Mouse (Mus musculus) MEL (cell line): ENCODE measurements around the gene Tnfsf9. TPM values are rescaled to one million over a fixed set of nuclear protein-coding genes. Genes with fewer than 3 reads are reported as not detected.

Source experiments
- DNase-seq: peaks from one replicate; pipeline ENCODE4 v3.0.0; 2011; ENCODE audit warnings: low read depth, low spot score
- H3K27ac ChIP-seq: 2 replicates; pipeline ENCODE4 v1.5.1; 2012; ENCODE audit warnings: low read depth, mild to moderate bottlenecking, control low read depth, low read length, moderate library complexity; ENCODE audit not compliant: control insufficient read depth
- H3K27me3 ChIP-seq, 2 experiments: fragments of 150-350 bp in 1 of 2; sonication (generic) in 1 of 2; 2 replicates each; pipeline ENCODE4 v1.6.1; 2012; ENCODE audit warnings: low read length in 2 of 2, mild to moderate bottlenecking in 2 of 2, improper control_type of control experiment in 1 of 2, moderate library complexity in 1 of 2; ENCODE audit not compliant: insufficient read depth in 2 of 2, control insufficient read depth in 1 of 2
- H3K36me3 ChIP-seq, 2 experiments: 2 replicates each; pipeline ENCODE4 v1.6.1; 2012 to 2014; ENCODE audit warnings: low read length in 2 of 2, improper control_type of control experiment in 1 of 2, inconsistent platforms in 1 of 2, mild to moderate bottlenecking in 1 of 2; ENCODE audit not compliant: insufficient read depth in 2 of 2, control insufficient read depth in 1 of 2
- H3K4me1 ChIP-seq, 2 experiments: fragments of 150-350 bp in 1 of 2; sonication (generic) in 1 of 2; 2 replicates each; pipeline ENCODE4 v1.6.1; 2012; ENCODE audit warnings: low read length in 2 of 2, improper control_type of control experiment in 1 of 2, mild to moderate bottlenecking in 1 of 2; ENCODE audit not compliant: insufficient read depth in 2 of 2, control insufficient read depth in 1 of 2
- H3K4me3 ChIP-seq, 2 experiments: fragments of 150-350 bp in 1 of 2; sonication (generic) in 1 of 2; 2 replicates each; pipeline ENCODE4 v1.5.1; 2012; ENCODE audit warnings: low read depth in 2 of 2, low read length in 2 of 2, mild to moderate bottlenecking in 2 of 2, moderate library complexity in 2 of 2, control low read depth in 1 of 2, improper control_type of control experiment in 1 of 2; ENCODE audit not compliant: control insufficient read depth in 1 of 2, insufficient read depth in 1 of 2
- H3K79me2 ChIP-seq: 2 replicates; pipeline ENCODE4 v1.6.1; 2012; ENCODE audit warnings: mild to moderate bottlenecking, low read length, moderate library complexity; ENCODE audit not compliant: control insufficient read depth, poor library complexity, insufficient read depth
- H3K9ac ChIP-seq: 2 replicates; pipeline ENCODE4 v1.6.1; 2012; ENCODE audit warnings: low read depth, mild to moderate bottlenecking, control low read depth, low read length, moderate library complexity; ENCODE audit not compliant: control insufficient read depth, poor library complexity, severe bottlenecking
- H3K9me3 ChIP-seq: fragments of 150-350 bp; sonication (generic); replicated peaks from 2 replicates; pipeline ENCODE4 v1.6.1; 2012; ENCODE audit warnings: mild to moderate bottlenecking, low read length, improper control_type of control experiment, moderate library complexity; ENCODE audit not compliant: insufficient read depth
- BHLHE40 ChIP-seq: IDR thresholded peaks from 2 replicates; pipeline ENCODE4 v1.6.1; 2012; ENCODE audit warnings: low read depth, mild to moderate bottlenecking, inconsistent platforms, low read length, improper control_type of control experiment, borderline replicate concordance
- CTCF ChIP-seq, 3 experiments: IDR thresholded peaks in 2 of 3; conservative IDR thresholded peaks in 1 of 3; 2 replicates each; pipeline ENCODE4 v1.5.1; 2011 to 2012; ENCODE audit warnings: low read length in 3 of 3, low read depth in 2 of 3, mild to moderate bottlenecking in 2 of 3, improper control_type of control experiment in 1 of 3, inconsistent platforms in 1 of 3, mixed read lengths in 1 of 3, moderate library complexity in 1 of 3; ENCODE audit not compliant: control insufficient read depth in 1 of 3, insufficient read depth in 1 of 3, poor library complexity in 1 of 3, severe bottlenecking in 1 of 3
- ELF1 ChIP-seq: IDR thresholded peaks from 2 replicates; pipeline ENCODE4 v1.6.1; 2014; ENCODE audit warnings: low read depth, mild to moderate bottlenecking, inconsistent platforms, low read length, improper control_type of control experiment, moderate library complexity
- EP300 ChIP-seq, 2 experiments: IDR thresholded peaks; 2 replicates each; pipeline ENCODE4 v1.6.1; 2011; ENCODE audit warnings: improper control_type of control experiment in 2 of 2, low read length in 2 of 2, low read depth in 1 of 2, mild to moderate bottlenecking in 1 of 2
- ETS1 ChIP-seq: IDR thresholded peaks from 2 replicates; pipeline ENCODE4 v1.6.1; 2012; ENCODE audit warnings: low read depth, mild to moderate bottlenecking, inconsistent platforms, low read length, improper control_type of control experiment, moderate library complexity
- GABPA ChIP-seq: IDR thresholded peaks from 2 replicates; pipeline ENCODE4 v1.6.1; 2012; ENCODE audit warnings: low read depth, mild to moderate bottlenecking, inconsistent platforms, low read length, improper control_type of control experiment, moderate library complexity
- GATA1 ChIP-seq: IDR thresholded peaks from 2 replicates; pipeline ENCODE4 v1.6.1; 2011; ENCODE audit warnings: low read depth, low read length, improper control_type of control experiment
- HCFC1 ChIP-seq: IDR thresholded peaks from 2 replicates; pipeline ENCODE4 v1.6.1; 2012; ENCODE audit warnings: low read depth, mild to moderate bottlenecking, inconsistent platforms, low read length, improper control_type of control experiment, moderate library complexity
- JUND ChIP-seq: IDR thresholded peaks from 2 replicates; pipeline ENCODE4 v1.6.1; 2011; ENCODE audit warnings: low read depth, mild to moderate bottlenecking, improper control_type of control experiment, low read length
- MAFK ChIP-seq: IDR thresholded peaks from 2 replicates; pipeline ENCODE4 v1.6.1; 2011; ENCODE audit warnings: low read depth, mild to moderate bottlenecking, low read length, improper control_type of control experiment, borderline replicate concordance
- MEF2A ChIP-seq: IDR thresholded peaks from 2 replicates; pipeline ENCODE4 v1.6.1; 2014; ENCODE audit warnings: low read depth, mild to moderate bottlenecking, inconsistent platforms, low read length, improper control_type of control experiment; ENCODE audit not compliant: poor library complexity, insufficient replicate concordance, severe bottlenecking; ENCODE audit errors: extremely low read depth
- MYB ChIP-seq: IDR thresholded peaks from 2 replicates; pipeline ENCODE4 v1.6.1; 2011; ENCODE audit warnings: mild to moderate bottlenecking, low read depth, low read length, improper control_type of control experiment
- MYC ChIP-seq: IDR thresholded peaks from 2 replicates; pipeline ENCODE4 v1.6.1; 2011; ENCODE audit warnings: low read depth, mild to moderate bottlenecking, low read length, improper control_type of control experiment, moderate library complexity
- NELFE ChIP-seq: IDR thresholded peaks from 2 replicates; pipeline ENCODE4 v1.6.1; 2011; ENCODE audit warnings: low read depth, low read length, improper control_type of control experiment
- POLR2A ChIP-seq, 2 experiments: IDR thresholded peaks; 2 replicates each; pipeline ENCODE4 v1.6.1; 2011 to 2012; ENCODE audit warnings: low read length in 2 of 2, mild to moderate bottlenecking in 2 of 2, control low read depth in 1 of 2, improper control_type of control experiment in 1 of 2, low read depth in 1 of 2, moderate library complexity in 1 of 2; ENCODE audit not compliant: control insufficient read depth in 1 of 2, insufficient read depth in 1 of 2, poor library complexity in 1 of 2
- POLR2AphosphoS2 ChIP-seq: IDR thresholded peaks from 2 replicates; pipeline ENCODE4 v1.6.1; 2011; ENCODE audit warnings: low read length, improper control_type of control experiment
- RCOR1 ChIP-seq: IDR thresholded peaks from 2 replicates; pipeline ENCODE4 v1.6.1; 2012; ENCODE audit warnings: low read depth, mild to moderate bottlenecking, inconsistent platforms, low read length, improper control_type of control experiment
- TAL1 ChIP-seq: IDR thresholded peaks from 2 replicates; pipeline ENCODE4 v1.6.1; 2012; ENCODE audit warnings: mild to moderate bottlenecking, inconsistent platforms, low read length, moderate library complexity, mixed read lengths
- TBP ChIP-seq: IDR thresholded peaks from 2 replicates; pipeline ENCODE4 v1.8.0; 2011; ENCODE audit warnings: low read depth, low read length, improper control_type of control experiment
- TCF12 ChIP-seq: IDR thresholded peaks from 2 replicates; pipeline ENCODE4 v1.6.1; 2014; ENCODE audit warnings: low read depth, mild to moderate bottlenecking, inconsistent platforms, low read length, improper control_type of control experiment, moderate library complexity
- USF1 ChIP-seq: IDR thresholded peaks from 2 replicates; pipeline ENCODE4 v1.6.1; 2014; ENCODE audit warnings: low read depth, mild to moderate bottlenecking, inconsistent platforms, low read length, improper control_type of control experiment, moderate library complexity
- USF2 ChIP-seq, 2 experiments: IDR thresholded peaks; 2 replicates each; pipeline ENCODE4 v1.6.1; 2011 to 2012; ENCODE audit warnings: improper control_type of control experiment in 2 of 2, low read length in 2 of 2, borderline replicate concordance in 1 of 2, inconsistent platforms in 1 of 2, low read depth in 1 of 2, mild to moderate bottlenecking in 1 of 2; ENCODE audit not compliant: insufficient read depth in 1 of 2
- ZMIZ1 ChIP-seq: IDR thresholded peaks from 2 replicates; pipeline ENCODE4 v1.6.1; 2012; ENCODE audit warnings: low read depth, mild to moderate bottlenecking, inconsistent platforms, low read length, improper control_type of control experiment, moderate library complexity
- polyA plus RNA-seq, 2 experiments: library from polyadenylated mRNA; stranded (reverse) in 1 of 2; unstranded in 1 of 2; fragments of >175 nt in 1 of 2; fragments of >200 nt in 1 of 2; gene quantifications; 2 replicates each; pipeline versions ENCODE4 v1.2.1 to v1.2.4; 2012; ENCODE audit warnings: low replicate concordance in 2 of 2, low read depth in 1 of 2; ENCODE audit not compliant: insufficient read length in 2 of 2, insufficient read depth in 1 of 2, missing spikeins in 1 of 2
- total RNA-seq: library from RNA; depleted of rRNA; stranded (reverse); fragments of 300-350 nt; gene quantifications from 2 replicates; pipeline ENCODE4 v1.2.3, GENCODE M21; 2012

Tnfsf9 gene
- total and polyA plus RNA-seq, 3 experiments: 2.0 to 3.4 TPM; not detected in 1

- TF ChIP-seq TCF12: peak; percentile 49; the same call in 1 of the 2 replicates
- no peak for TF ChIP-seq MEF2A
- no peak for TF ChIP-seq USF1
- no peak for TF ChIP-seq NELFE
- no peak for TF ChIP-seq CTCF (IDR thresholded peaks at IDR 0.05 in 2 of 3, conservative IDR thresholded peaks at IDR 0.05 in 1 of 3; ENCODE audit: control insufficient read depth in 1 of 3, insufficient read depth in 1 of 3, low read depth in 2 of 3, low read length in 3 of 3, poor library complexity in 1 of 3, severe bottlenecking in 1 of 3)
- TF ChIP-seq USF2 (IDR thresholded peaks at IDR 0.05; ENCODE audit: borderline replicate concordance in 1 of 2, insufficient read depth in 1 of 2, low read depth in 1 of 2, low read length in 2 of 2): no peak
- TF ChIP-seq ETS1: peak; percentile 61; the same call in 1 of the 2 replicates
- TF ChIP-seq TBP: no peak
- no peak for TF ChIP-seq MYC
- TF ChIP-seq MAFK: no peak
- no peak for TF ChIP-seq ELF1
- no peak for TF ChIP-seq MYB
- TF ChIP-seq POLR2A (IDR thresholded peaks at IDR 0.05; ENCODE audit: control insufficient read depth in 1 of 2, insufficient read depth in 1 of 2, low read depth in 1 of 2, low read length in 2 of 2, poor library complexity in 1 of 2): no peak
- TF ChIP-seq POLR2AphosphoS2: no peak
- no peak for TF ChIP-seq ZMIZ1
- TF ChIP-seq GATA1: peak; percentile 78
- no peak; the same call in 1 of the 2 replicates for TF ChIP-seq BHLHE40
- TF ChIP-seq JUND: peak; percentile 91
- TF ChIP-seq GABPA: no peak
- TF ChIP-seq TAL1: peak; percentile 13; the same call in 1 of the 2 replicates
Measured at GRCm38 (mm10) chr17:57110005-57110404, 4.9 kb downstream of the Tnfsf9 start (continued).

GRCm38 (mm10) chr17:57112768-57113474 lies 7.8 kb downstream of the Tnfsf9 start:
- no peak overlapping the region for H3K27ac ChIP-seq
- no peak overlapping the region for H3K4me3 ChIP-seq
- no peaks in the 10 kb centered on the region for H3K79me2 ChIP-seq
- H3K27me3 ChIP-seq: no peaks in the 10 kb centered on the region; a peak in 2 of 4 replicates
- H3K4me1 ChIP-seq: peaks cover 2 to 27% of the 10 kb centered on the region in 2 experiments; a peak in 3 of 4 replicates
- peaks cover 0 to 18% of the 10 kb centered on the region in 2 experiments; a peak in 2 of 4 replicates for H3K36me3 ChIP-seq
- no peak overlapping the region for H3K9ac ChIP-seq
- DNase-seq: peak; percentile 37
- TF ChIP-seq ELF1 (no peak), RCOR1 (peak; percentile 94), MYB (no peak), USF2 (IDR thresholded peaks at IDR 0.05; ENCODE audit: borderline replicate concordance in 1 of 2, insufficient read depth in 1 of 2, low read depth in 1 of 2, low read length in 2 of 2) (no peak), ETS1 (peak; percentile 46; the same call in 1 of the 2 replicates), HCFC1 (no peak), EP300 (IDR thresholded peaks at IDR 0.05; ENCODE audit: low read depth in 1 of 2, low read length in 2 of 2) (0 out of 4 replicates have a peak, but pooled peaks have one; percentile 18 to 41)
- no peaks in the 10 kb centered on the region for H3K9me3 ChIP-seq
